Mouse (Mus musculus) E14TG2a.4 (cell line): ENCODE results near the gene Chst11.

Experiments used
- H3K27me3 ChIP-seq: 2 replicates; pipeline ENCODE4 v1.6.1; 2014; ENCODE audit warnings: low read length, control low read depth; ENCODE audit not compliant: insufficient read depth
- H3K36me3 ChIP-seq: 2 replicates; pipeline ENCODE4 v1.6.1; 2014; ENCODE audit warnings: low read length, control low read depth; ENCODE audit not compliant: insufficient read depth
- H3K4me1 ChIP-seq: replicated peaks from 2 replicates; pipeline ENCODE4 v1.6.1; 2014; ENCODE audit warnings: low read depth, low read length, control low read depth
- H3K4me3 ChIP-seq: replicated peaks from 2 replicates; pipeline ENCODE4 v1.5.1; 2014; ENCODE audit warnings: mild to moderate bottlenecking, low read length
- H3K9me3 ChIP-seq: 2 replicates; pipeline ENCODE4 v1.6.1; 2014; ENCODE audit warnings: low read length, control low read depth
- CTCF ChIP-seq: conservative IDR thresholded peaks from 2 replicates; pipeline ENCODE4 v1.5.1; 2014; ENCODE audit warnings: low read length
- NANOG ChIP-seq: IDR thresholded peaks from 2 replicates; pipeline ENCODE4 v1.6.1; 2014; ENCODE audit warnings: borderline replicate concordance, low read length, mixed read lengths
- POU5F1 ChIP-seq: IDR thresholded peaks from 2 replicates; pipeline ENCODE4 v1.6.1; 2014; ENCODE audit warnings: low read length, borderline replicate concordance

The Chst11 gene

DNA sequence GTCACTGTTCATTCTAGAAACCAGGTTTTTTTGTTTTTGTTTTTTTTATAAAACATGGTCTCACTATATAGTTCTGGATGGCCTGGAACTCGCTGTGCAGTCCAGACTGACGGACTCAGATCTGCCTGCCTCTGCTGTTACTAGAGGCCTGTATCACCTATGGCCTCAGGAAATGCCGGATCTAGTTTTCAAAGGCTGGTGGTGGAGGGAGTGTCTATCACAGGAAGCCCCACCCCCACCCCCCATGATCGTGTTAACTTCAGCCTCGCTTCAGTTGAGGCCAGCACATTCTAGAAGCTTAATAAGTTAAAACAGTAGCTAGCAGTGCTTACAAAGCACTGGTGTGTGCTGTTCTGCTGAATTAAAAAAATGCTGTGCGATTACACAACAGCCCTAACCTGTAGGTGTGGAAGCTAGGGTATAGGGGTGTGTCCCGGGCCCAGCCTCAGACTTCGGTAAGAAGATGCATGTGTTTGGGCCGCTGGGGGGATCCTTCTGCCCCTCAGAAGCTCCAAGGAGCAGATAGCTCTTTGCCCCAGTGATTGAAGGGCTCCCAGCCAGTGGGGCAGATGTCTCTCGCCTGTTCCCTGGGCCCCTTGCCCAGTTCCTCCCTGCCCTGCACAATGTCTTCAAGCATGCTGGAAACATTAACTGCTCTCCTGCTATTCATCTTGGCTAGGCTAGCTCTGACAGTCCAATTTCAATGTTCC lies 176.5 kb downstream of the Chst11 start:
- H3K36me3 ChIP-seq, result no peaks in the 10 kb centered on the region
- H3K4me3 ChIP-seq, result no peak overlapping the region
- H3K4me1 ChIP-seq, result no peaks in the 10 kb centered on the region

DNA sequence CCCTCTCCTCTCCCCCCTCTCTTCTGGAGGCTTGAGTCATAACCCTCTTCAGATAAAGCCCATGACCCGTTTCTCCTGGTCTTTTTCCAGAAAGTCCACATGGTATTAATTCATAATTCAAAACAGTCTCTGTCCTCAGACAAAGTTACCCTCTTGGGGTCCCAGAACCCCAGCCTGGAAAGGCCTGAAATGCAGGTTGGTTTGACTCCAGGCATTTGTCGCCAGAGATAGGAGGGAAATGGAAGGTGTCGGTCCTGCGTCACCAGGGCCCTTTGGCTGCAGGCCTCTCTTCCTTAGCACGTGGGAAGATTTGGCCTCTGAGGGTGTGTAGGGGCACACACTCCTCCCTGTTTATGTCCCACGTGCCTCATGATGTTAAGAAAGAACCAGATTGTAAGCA lies 178.6 kb downstream of the Chst11 start:
- TF ChIP-seq POU5F1, result no peak
- TF ChIP-seq CTCF, result no peak
- no peak for TF ChIP-seq NANOG
- no peaks in the 10 kb centered on the region for H3K36me3 ChIP-seq
- peaks cover 7% of the 10 kb centered on the region; the same call in 1 of the 2 replicates for H3K27me3 ChIP-seq
- H3K4me3 ChIP-seq, result no peak overlapping the region
- H3K9me3 ChIP-seq, result peaks cover 25% of the 10 kb centered on the region
- no peaks in the 10 kb centered on the region for H3K4me1 ChIP-seq

More for the DNA sequence above, 176.5 kb downstream of the Chst11 start:
- no peak for TF ChIP-seq POU5F1
- no peak for TF ChIP-seq NANOG
- no peak for TF ChIP-seq CTCF
- peaks cover 25% of the 10 kb centered on the region for H3K9me3 ChIP-seq
- peaks cover 7% of the 10 kb centered on the region; the same call in 1 of the 2 replicates for H3K27me3 ChIP-seq

DNA sequence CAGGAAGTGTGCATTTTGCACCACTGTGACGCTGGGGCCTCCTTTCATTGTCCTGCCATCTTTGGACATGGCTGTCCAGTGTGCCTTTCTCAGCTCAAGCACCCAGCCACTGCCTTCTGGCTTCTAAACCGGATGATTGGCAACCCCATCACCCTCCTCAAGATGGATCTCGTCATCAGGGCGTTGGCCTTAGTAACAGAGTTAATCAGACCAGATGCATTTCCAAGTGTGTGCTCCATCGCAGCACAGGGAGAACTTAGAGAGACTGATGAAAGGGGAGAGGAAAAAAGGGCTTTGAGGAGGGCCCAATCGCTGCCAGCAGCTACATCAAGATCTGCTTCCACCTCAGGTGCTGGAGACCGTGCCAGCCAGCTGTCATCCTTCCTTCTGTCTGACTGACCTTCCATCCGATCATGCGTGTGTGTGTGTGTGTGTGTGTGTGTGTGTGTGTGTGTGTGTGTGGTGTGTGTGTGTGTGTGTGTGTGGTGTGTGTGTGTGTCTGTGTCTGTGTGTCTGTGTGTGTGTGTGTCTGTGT lies 179.7 kb downstream of the Chst11 start:
- no peak for TF ChIP-seq NANOG
- peaks cover 25% of the 10 kb centered on the region for H3K9me3 ChIP-seq
- no peak overlapping the region for H3K4me3 ChIP-seq
- H3K27me3 ChIP-seq, result peaks cover 7% of the 10 kb centered on the region; the same call in 1 of the 2 replicates
- H3K36me3 ChIP-seq, result no peaks in the 10 kb centered on the region
- no peaks in the 10 kb centered on the region for H3K4me1 ChIP-seq

DNA sequence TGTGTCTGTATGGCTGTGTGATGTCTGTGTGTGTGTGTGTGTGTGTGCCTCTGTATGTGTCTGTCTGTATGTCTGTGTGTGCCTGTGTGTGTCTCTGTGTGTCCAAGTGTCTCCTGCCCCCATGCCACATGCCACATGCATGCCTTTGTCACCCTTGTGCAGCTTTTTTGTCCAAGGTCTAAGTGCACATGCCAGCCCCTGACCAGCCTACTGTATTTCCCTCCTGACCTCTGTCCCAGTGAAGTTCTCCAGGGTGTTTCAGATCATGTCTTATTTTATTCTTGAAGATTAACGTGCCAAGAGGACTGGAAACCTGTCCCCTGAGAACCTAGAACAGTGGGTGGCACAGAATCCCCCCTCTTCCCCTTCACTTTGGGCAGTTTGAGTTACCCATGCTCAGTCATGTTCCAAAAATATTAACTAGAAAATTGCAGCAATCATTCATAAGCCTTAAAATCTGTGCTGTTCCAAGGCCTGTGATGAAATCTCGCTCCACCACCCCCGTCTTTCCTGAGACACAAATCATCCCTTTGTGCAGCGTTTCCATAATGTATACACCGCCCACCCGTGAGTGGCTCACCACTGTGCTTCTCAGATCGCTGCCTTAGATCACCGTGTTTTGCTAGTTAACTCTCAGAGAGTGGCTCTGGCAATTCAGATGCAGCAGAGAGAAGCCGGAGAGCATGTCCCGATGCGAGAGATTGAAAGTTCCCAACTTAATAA lies 180.4 kb downstream of the Chst11 start:
- no peak overlapping the region for H3K4me3 ChIP-seq
- H3K27me3 ChIP-seq, result peaks cover 7% of the 10 kb centered on the region; the same call in 1 of the 2 replicates
- no peaks in the 10 kb centered on the region for H3K36me3 ChIP-seq
- H3K9me3 ChIP-seq, result peaks cover 25% of the 10 kb centered on the region
- TF ChIP-seq NANOG (no peak), CTCF (no peak), POU5F1 (no peak)
- H3K4me1 ChIP-seq, result no peaks in the 10 kb centered on the region; the same call in 1 of the 2 replicates

DNA sequence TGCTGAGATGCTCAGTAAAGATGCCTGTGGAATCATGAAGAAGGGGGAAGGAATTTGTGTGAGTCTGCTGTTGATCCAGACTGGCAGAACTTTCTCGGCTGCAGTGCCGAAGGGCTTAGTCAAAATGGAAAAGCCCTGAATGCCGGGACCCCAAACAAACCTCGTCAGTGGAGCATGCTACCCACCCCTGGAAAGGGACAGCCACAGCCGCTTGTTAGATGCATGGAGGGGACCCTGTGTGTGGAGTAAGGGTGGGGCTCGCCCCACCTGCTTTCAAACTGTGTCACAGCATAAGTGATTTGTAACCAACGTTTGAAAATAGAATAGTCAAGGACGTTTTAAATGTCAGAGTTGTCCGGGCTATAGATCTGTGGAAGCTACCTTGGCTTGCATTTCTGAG lies 181.0 kb downstream of the Chst11 start:
- Histone ChIP-seq H3K9me3 (peaks cover 25% of the 10 kb centered on the region), H3K27me3 (peaks cover 7% of the 10 kb centered on the region; the same call in 1 of the 2 replicates), H3K36me3 (no peaks in the 10 kb centered on the region), H3K4me3 (no peak overlapping the region), H3K4me1 (no peaks in the 10 kb centered on the region; the same call in 1 of the 2 replicates)
- TF ChIP-seq NANOG, result no peak

DNA sequence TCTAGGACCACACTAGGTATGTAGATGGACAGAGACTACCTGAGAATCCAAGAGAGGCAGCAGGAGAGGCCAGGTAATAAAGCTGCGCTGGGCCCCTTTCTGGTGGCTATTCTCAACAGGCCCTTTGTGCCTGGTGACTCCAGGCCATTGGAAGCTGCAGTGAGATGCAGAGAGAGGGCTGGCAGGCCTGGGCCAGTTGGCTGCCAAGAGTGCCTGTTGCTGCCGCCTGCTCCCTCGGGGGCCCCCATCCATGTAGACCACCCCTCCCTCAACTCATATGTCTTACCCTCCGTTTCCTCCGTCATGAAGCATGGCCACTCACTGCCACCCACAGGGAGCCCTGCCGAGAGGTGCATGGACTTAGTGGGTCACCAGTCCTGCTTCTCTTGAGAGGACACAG lies 182.2 kb downstream of the Chst11 start:
- no peaks in the 10 kb centered on the region; the same call in 1 of the 2 replicates for H3K4me1 ChIP-seq
- H3K4me3 ChIP-seq, result no peak overlapping the region
- peaks cover 7% of the 10 kb centered on the region; the same call in 1 of the 2 replicates for H3K27me3 ChIP-seq
- no peaks in the 10 kb centered on the region for H3K36me3 ChIP-seq
- no peak for TF ChIP-seq NANOG
- no peak for TF ChIP-seq POU5F1
- TF ChIP-seq CTCF, result no peak
- peaks cover 25% of the 10 kb centered on the region for H3K9me3 ChIP-seq

DNA sequence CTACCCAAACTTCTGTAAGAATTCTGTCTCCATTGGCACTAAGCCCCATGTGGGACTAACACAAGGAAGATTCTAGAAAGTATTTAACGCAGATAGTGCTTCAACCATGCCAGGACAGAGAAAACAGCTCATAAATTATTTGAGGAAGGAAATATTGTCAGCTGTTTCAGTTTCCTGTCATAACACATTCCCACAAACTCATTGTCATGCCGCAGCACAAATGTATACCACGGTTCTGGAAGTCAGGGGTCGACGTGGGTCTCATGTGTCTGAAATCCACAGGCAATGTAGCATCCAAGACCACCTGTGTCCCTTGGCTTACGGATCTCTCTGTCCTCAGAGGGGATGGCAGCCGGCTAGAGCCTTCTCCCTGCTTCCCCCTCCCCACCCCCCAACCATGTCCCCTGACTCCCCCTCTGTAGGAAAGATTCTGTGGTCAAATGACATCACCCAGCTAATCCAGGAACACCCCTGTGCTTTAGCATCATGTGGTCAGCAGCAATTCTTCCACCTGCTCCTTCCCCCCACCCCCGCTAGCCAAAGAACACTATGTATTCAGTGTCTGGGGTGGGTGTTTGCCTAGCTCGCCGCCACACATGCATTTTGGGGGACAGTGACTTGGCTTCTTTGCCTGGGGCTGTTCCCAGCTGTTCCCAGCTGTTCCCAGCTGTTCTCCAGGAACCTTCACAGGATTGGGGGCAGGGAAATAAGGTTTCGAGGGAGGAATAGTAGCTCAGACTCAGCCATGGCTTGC lies 183.2 kb downstream of the Chst11 start:
- peaks cover 25% of the 10 kb centered on the region for H3K9me3 ChIP-seq
- no peaks in the 10 kb centered on the region; the same call in 1 of the 2 replicates for H3K4me1 ChIP-seq
- no peaks in the 10 kb centered on the region for H3K36me3 ChIP-seq
- TF ChIP-seq POU5F1 (no peak), CTCF (no peak), NANOG (no peak)
- no peak overlapping the region for H3K4me3 ChIP-seq
- H3K27me3 ChIP-seq, result peaks cover under 1% of the 10 kb centered on the region; the same call in 1 of the 2 replicates

DNA sequence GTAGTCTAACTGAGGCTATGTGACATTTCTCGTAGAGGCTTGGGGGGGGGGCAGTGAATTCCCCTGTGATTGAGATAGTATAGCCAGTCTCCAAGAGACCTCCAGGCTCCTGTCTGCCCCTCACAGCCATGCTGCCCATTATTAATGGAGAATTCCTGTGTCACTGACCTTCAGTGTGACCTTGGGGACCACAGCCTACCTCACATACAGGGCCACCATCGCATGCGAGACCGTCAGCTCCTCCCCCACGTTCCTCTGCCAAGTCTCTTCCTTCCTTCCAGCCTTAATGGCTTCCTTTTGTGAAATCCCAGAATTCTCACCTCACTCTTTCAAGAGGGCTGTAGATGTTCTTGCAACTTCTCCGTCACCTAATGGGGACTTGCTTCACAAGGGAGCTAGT lies 184.3 kb downstream of the Chst11 start:
- Histone ChIP-seq H3K4me3 (no peak overlapping the region), H3K27me3 (no peaks in the 10 kb centered on the region), H3K36me3 (no peaks in the 10 kb centered on the region), H3K9me3 (peaks cover 18% of the 10 kb centered on the region), H3K4me1 (no peaks in the 10 kb centered on the region; the same call in 1 of the 2 replicates)
- TF ChIP-seq NANOG (no peak), CTCF (no peak), POU5F1 (no peak)
